Mouse (Mus musculus) gastrocnemius, postnatal 36 days (tissue): ENCODE measurements around the gene Pcbp4. TPM values are rescaled to one million over a fixed set of nuclear protein-coding genes. Genes with fewer than 3 reads are reported as not detected.

ENCODE experiments used
- total RNA-seq, 2 experiments: library from RNA; stranded (reverse); gene quantifications; 2 replicates each; pipeline ENCODE4 v1.2.3; 2021

Gene Pcbp4
- total RNA-seq, 2 experiments from 2014 or later = 58.0 to 58.3 TPM

Other genes with a start within 250 kb of the Pcbp4 start
- under 1 TPM; 0.25 to 0.31 TPM for gene Tlr9, start 230.7 kb upstream of the Pcbp4 start, total RNA-seq
- 100 to 1,000 TPM; 235 to 282 TPM for gene Alas1, start 204.6 kb upstream of the Pcbp4 start, total RNA-seq
- 1 to 10 TPM; 1.5 to 1.7 TPM for gene Poc1a, start 172.2 kb upstream of the Pcbp4 start, total RNA-seq
- 10 to 100 TPM; 24.9 to 28.3 TPM for gene Dusp7, start 84.7 kb upstream of the Pcbp4 start, total RNA-seq
- 100 to 1,000 TPM; 218 to 266 TPM for gene Rpl29, start 23.8 kb upstream of the Pcbp4 start, total RNA-seq
- gene Acy1, start 15.0 kb upstream of the Pcbp4 start, total RNA-seq = 10 to 100 TPM in 1 of 2 experiments, 1 to 10 TPM in 1; 9.0 to 12.3 TPM
- 1 to 10 TPM; 3.5 to 4.5 TPM for gene Abhd14b, start 5.8 kb upstream of the Pcbp4 start, total RNA-seq
- gene Abhd14a, start 5.6 kb upstream of the Pcbp4 start, total RNA-seq = 10 to 100 TPM; 14.6 to 15.7 TPM
- gene Gpr62, start 12.6 kb downstream of the Pcbp4 start, total RNA-seq = under 1 TPM in 1 of 2 experiments, not detected in 1; 0.30 TPM
- gene Rrp9, start 22.7 kb downstream of the Pcbp4 start, total RNA-seq = 10 to 100 TPM; 16.7 to 22.2 TPM
- 10 to 100 TPM; 62.1 to 78.7 TPM for gene Parp3, start 23.7 kb downstream of the Pcbp4 start, total RNA-seq
- gene Iqcf1, start 46.7 kb downstream of the Pcbp4 start, total RNA-seq = not detected
- gene Iqcf5, start 61.3 kb downstream of the Pcbp4 start, total RNA-seq = not detected
- gene Iqcf3, start 108.3 kb downstream of the Pcbp4 start, total RNA-seq = not detected
- gene Iqcf4, start 117.7 kb downstream of the Pcbp4 start, total RNA-seq = not detected
- not detected for gene Iqcf6, start 173.3 kb downstream of the Pcbp4 start, total RNA-seq
- not detected for gene Grm2, start 202.8 kb downstream of the Pcbp4 start, total RNA-seq
- gene Tex264, start 232.6 kb downstream of the Pcbp4 start, total RNA-seq = 10 to 100 TPM; 26.0 to 27.3 TPM